Mouse (Mus musculus) neural tube, embryonic 15.5 days (tissue): ENCODE data around the gene Gm5460. TPM values are rescaled to one million over a fixed set of nuclear protein-coding genes. Genes with fewer than 3 reads are reported as not detected.

Source experiments
- ATAC-seq: fragments of 200-750 bp; cut with Nextera tagmentation; 2 replicates; pipeline ENCODE4 v1.8.0; 2017; ENCODE audit warnings: mild to moderate bottlenecking, moderate TSS enrichment, moderate library complexity; ENCODE audit not compliant: low FRiP score
- H3K27ac ChIP-seq: fragments of 300-500 bp; sonication (generic); replicated peaks from 2 replicates; pipeline ENCODE4 v1.5.1; 2015; ENCODE audit warnings: mild to moderate bottlenecking, inconsistent platforms
- H3K27me3 ChIP-seq: fragments of 300-500 bp; sonication (generic); replicated peaks from 2 replicates; pipeline ENCODE4 v1.6.1; 2015; ENCODE audit warnings: inconsistent platforms
- H3K36me3 ChIP-seq: fragments of 300-500 bp; sonication (generic); 2 replicates; pipeline ENCODE4 v1.6.1; 2015; ENCODE audit warnings: inconsistent platforms
- H3K4me1 ChIP-seq: fragments of 300-500 bp; sonication (generic); 2 replicates; pipeline ENCODE4 v1.6.1; 2015; ENCODE audit warnings: inconsistent platforms
- H3K4me2 ChIP-seq: fragments of 300-500 bp; sonication (generic); 2 replicates; pipeline ENCODE4 v1.6.1; 2015; ENCODE audit warnings: inconsistent platforms, mild to moderate bottlenecking, moderate library complexity
- H3K4me3 ChIP-seq: fragments of 300-500 bp; sonication (generic); replicated peaks from 2 replicates; pipeline ENCODE4 v1.5.1; 2015; ENCODE audit warnings: mild to moderate bottlenecking, inconsistent platforms
- H3K9ac ChIP-seq: fragments of 300-500 bp; sonication (generic); replicated peaks from 2 replicates; pipeline ENCODE4 v1.6.1; 2015; ENCODE audit warnings: mild to moderate bottlenecking, inconsistent platforms
- H3K9me3 ChIP-seq: fragments of 300-500 bp; sonication (generic); replicated peaks from 2 replicates; pipeline ENCODE4 v1.6.1; 2016; ENCODE audit warnings: inconsistent platforms
- WGBS: fragments of 180-500 bp; shearing (Covaris S2); methylation state at CpG from one replicate; pipeline ENCODE4 v1.1.7; 2015; ENCODE audit warnings: mixed read lengths; 5-methylcytosine and 5-hydroxymethylcytosine counted together
- polyA plus RNA-seq: library from polyadenylated mRNA; unstranded; fragments of >200 nt; fragmentation: Nextera tagmentation; extraction: Ambion mirVana; gene quantifications from 2 replicates; pipeline ENCODE4 v1.2.1, GENCODE M21; 2015

Gm5460 gene
- polyA plus RNA-seq, 1 experiment from 2014 or later, result not detected

- H3K27ac ChIP-seq, result no peak overlapping the region
- no peak overlapping the region for H3K4me2 ChIP-seq
- ATAC-seq, result no peak
- H3K4me3 ChIP-seq, result no peak overlapping the region
- WGBS, result 94% methylated on average over 5 of the region's 5 CpGs
- H3K9ac ChIP-seq, result no peak overlapping the region
- no peaks in the 10 kb centered on the region for H3K27me3 ChIP-seq
- no peaks in the 10 kb centered on the region for H3K9me3 ChIP-seq
- no peaks in the 10 kb centered on the region for H3K4me1 ChIP-seq
- no peaks in the 10 kb centered on the region for H3K36me3 ChIP-seq
Measured at GRCm38 (mm10) chr14:34002358-34002757, 14.2 kb upstream of the Gm5460 start.

- H3K4me3 ChIP-seq, result no peak within 1 kb of the TSS
- no peaks in the 10 kb centered on the region for H3K4me1 ChIP-seq
- no peak within 1 kb of the TSS for H3K9ac ChIP-seq
- no peak within 1 kb of the TSS for H3K27ac ChIP-seq
- no peaks in the 10 kb centered on the region for H3K36me3 ChIP-seq
- H3K4me2 ChIP-seq, result no peak within 1 kb of the TSS
- H3K9me3 ChIP-seq, result no peaks in the 10 kb centered on the region
- 91% methylated on average over 3 of the region's 3 CpGs for WGBS
- ATAC-seq, result no peak
- no peaks in the 10 kb centered on the region for H3K27me3 ChIP-seq
Measured at GRCm38 (mm10) chr14:34015063-34015462, 1.5 kb upstream of the Gm5460 start, which contains the start of gene Gm30083. TSS of gene Gm30083 (minus strand) at chr14:34015182.

- Histone ChIP-seq H3K9ac (no peak overlapping the region), H3K27ac (no peak overlapping the region), H3K4me3 (no peak overlapping the region), H3K27me3 (no peaks in the 10 kb centered on the region), H3K36me3 (no peaks in the 10 kb centered on the region), H3K4me2 (no peak overlapping the region), H3K9me3 (no peaks in the 10 kb centered on the region), H3K4me1 (no peaks in the 10 kb centered on the region)
- no peak for ATAC-seq
- WGBS, result 85% methylated on average over 2 of the region's 2 CpGs
Measured at GRCm38 (mm10) chr14:34016938-34017337, 380 bp downstream of the Gm5460 start.

GRCm38 (mm10) chr14:34026710-34027109 is 10.2 kb downstream of the Gm5460 start:
- ATAC-seq, result no peak
- Histone ChIP-seq H3K4me2 (no peak overlapping the region), H3K4me1 (no peaks in the 10 kb centered on the region), H3K4me3 (no peak overlapping the region), H3K27ac (no peak overlapping the region), H3K36me3 (no peaks in the 10 kb centered on the region), H3K9ac (no peak overlapping the region), H3K9me3 (peaks cover 5% of the 10 kb centered on the region; the same call in 1 of the 2 replicates), H3K27me3 (no peaks in the 10 kb centered on the region)
- 76% methylated on average over 2 of the region's 2 CpGs for WGBS

DNA sequence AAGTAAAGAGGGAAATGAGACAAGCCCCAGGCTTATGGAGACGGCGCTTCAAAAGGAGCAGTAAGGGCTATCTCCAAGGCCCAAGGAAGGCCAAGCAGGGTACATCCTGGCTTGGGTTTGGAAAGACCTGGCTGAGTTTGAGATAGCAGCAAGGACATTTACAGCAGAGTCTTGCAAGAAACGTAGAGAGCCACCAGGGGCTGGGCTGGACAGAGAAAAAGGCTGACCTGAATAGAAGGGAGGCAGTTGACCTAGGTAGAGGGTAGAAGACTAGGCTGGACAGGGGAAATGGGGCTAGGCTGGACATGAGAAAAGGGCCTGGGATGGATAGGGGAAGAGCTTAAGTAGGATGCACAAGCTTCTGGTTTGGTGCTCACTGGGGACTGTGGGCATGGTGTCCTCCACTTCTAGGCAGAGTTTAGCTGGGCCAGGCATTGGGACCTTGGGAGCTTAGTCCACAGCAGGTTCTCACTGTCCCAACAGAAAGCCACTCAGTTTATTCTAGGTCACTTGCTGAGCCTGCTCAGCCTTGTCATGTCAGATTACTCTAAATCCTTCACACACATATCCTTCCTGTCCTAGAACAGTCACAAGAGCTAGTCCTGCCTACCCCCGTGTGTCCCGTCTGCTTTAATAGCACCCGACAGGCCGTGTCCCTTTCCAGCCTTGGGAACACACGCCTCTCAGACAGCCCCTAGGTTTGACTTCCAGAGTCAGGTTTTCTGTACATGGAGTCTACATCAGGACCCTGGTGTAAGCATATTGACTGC is 17.5 kb downstream of the Gm5460 start:
- 90% methylated on average over 8 of the region's 8 CpGs for WGBS
- no peaks in the 10 kb centered on the region for H3K36me3 ChIP-seq
- no peaks in the 10 kb centered on the region for H3K4me1 ChIP-seq

DNA sequence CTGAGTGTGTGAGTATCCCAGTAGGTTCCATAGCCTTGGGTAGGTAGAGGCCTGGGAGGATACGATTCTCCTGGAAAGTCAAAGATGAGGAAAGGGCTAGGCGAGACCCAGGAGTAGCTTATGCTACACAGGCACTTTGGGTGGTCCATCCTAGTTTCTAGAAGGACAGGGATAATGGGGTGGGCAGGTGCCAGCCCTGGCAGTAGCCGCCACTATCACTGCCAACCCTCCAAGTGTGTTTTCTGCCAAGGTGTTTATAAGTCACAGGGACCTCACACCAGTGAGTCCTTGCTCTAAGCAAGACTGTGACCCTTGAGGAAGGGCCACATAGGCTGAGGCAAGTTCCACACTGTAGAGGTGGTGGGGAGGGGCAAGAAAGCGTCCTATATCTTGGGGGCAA is 24.7 kb downstream of the Gm5460 start:
- no peak overlapping the region for H3K4me2 ChIP-seq
- no peak for ATAC-seq
- no peaks in the 10 kb centered on the region for H3K4me1 ChIP-seq
- 87% methylated on average over 4 of the region's 4 CpGs for WGBS
- H3K9ac ChIP-seq, result no peak overlapping the region
- no peaks in the 10 kb centered on the region for H3K27me3 ChIP-seq
- H3K27ac ChIP-seq, result no peak overlapping the region
- no peaks in the 10 kb centered on the region for H3K9me3 ChIP-seq
- H3K4me3 ChIP-seq, result no peak overlapping the region
- H3K36me3 ChIP-seq, result no peaks in the 10 kb centered on the region

More for the DNA sequence above, 17.5 kb downstream of the Gm5460 start:
- no peak overlapping the region for H3K9ac ChIP-seq
- H3K4me3 ChIP-seq, result no peak overlapping the region
- no peaks in the 10 kb centered on the region for H3K9me3 ChIP-seq
- no peak overlapping the region for H3K27ac ChIP-seq
- ATAC-seq, result no peak
- no peak overlapping the region for H3K4me2 ChIP-seq
- H3K27me3 ChIP-seq, result no peaks in the 10 kb centered on the region

GRCm38 (mm10) chr14:34043341-34043740 is 26.8 kb downstream of the Gm5460 start:
- Histone ChIP-seq H3K27me3 (no peaks in the 10 kb centered on the region), H3K4me2 (no peak overlapping the region), H3K9ac (no peak overlapping the region), H3K4me3 (no peak overlapping the region), H3K36me3 (no peaks in the 10 kb centered on the region), H3K9me3 (no peaks in the 10 kb centered on the region), H3K27ac (no peak overlapping the region), H3K4me1 (no peaks in the 10 kb centered on the region)
- ATAC-seq, result no peak
- 84% methylated on average over 3 of the region's 3 CpGs for WGBS

DNA sequence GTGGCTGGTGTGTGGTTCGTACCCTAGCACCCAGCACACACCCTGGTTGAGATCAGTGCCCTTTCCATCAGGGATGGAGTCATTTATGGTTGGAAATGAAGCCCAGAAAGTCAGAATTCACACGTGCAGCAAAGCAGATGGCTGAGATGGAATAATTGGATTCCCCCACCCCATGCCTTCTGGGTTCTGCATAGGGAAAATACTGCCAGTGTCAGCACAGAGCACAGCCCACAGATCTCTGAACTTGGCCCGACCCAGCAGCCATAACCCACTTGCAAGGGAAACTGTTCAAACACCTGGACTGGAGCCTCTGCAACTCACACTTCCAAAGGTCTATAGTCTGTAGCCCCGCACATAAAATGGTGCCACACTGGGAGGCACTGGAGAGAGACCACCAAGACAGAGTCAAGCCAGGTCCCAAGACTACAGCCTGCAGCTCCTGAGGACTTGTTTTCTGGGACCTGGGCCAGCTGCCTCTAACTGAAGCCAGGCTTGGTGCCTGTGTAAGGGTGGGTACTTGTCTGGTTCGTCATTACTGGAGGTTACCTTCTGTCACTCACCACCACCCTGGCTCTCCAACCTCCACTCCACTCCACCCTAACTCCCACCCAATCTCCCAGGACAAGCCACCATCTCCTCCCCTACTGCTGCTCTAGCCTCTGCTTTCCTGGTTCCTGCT is 33.7 kb downstream of the Gm5460 start:
- WGBS, result 79% methylated on average over 5 of the region's 5 CpGs
- no peak overlapping the region for H3K4me3 ChIP-seq
- ATAC-seq, result no peak

GRCm38 (mm10) chr14:34052516-34052915 is 36.0 kb downstream of the Gm5460 start, which contains the start of gene Antxrl:
TSS of gene Antxrl (plus strand) at chr14:34052707.
- Histone ChIP-seq H3K27me3 (no peaks in the 10 kb centered on the region), H3K4me1 (no peaks in the 10 kb centered on the region), H3K9me3 (no peaks in the 10 kb centered on the region), H3K4me2 (no peak within 1 kb of the TSS), H3K9ac (no peak within 1 kb of the TSS), H3K27ac (no peak within 1 kb of the TSS), H3K4me3 (no peak within 1 kb of the TSS), H3K36me3 (no peaks in the 10 kb centered on the region)
- 90% methylated on average over 6 of the region's 6 CpGs for WGBS
- ATAC-seq, result no peak

More for the DNA sequence above, 33.7 kb downstream of the Gm5460 start:
- Histone ChIP-seq H3K36me3 (no peaks in the 10 kb centered on the region), H3K9me3 (no peaks in the 10 kb centered on the region), H3K9ac (no peak overlapping the region), H3K4me1 (no peaks in the 10 kb centered on the region), H3K27me3 (no peaks in the 10 kb centered on the region), H3K27ac (no peak overlapping the region), H3K4me2 (no peak overlapping the region)

GRCm38 (mm10) chr14:34071665-34072064 is 55.1 kb downstream of the Gm5460 start:
- no peak overlapping the region for H3K4me3 ChIP-seq
- H3K27me3 ChIP-seq, result no peaks in the 10 kb centered on the region
- no peak overlapping the region for H3K4me2 ChIP-seq
- H3K27ac ChIP-seq, result no peak overlapping the region
- ATAC-seq, result no peak
- 67% methylated on average over 6 of the region's 6 CpGs for WGBS
- no peaks in the 10 kb centered on the region for H3K9me3 ChIP-seq
- no peak overlapping the region for H3K9ac ChIP-seq
- no peaks in the 10 kb centered on the region for H3K4me1 ChIP-seq
- H3K36me3 ChIP-seq, result no peaks in the 10 kb centered on the region

DNA sequence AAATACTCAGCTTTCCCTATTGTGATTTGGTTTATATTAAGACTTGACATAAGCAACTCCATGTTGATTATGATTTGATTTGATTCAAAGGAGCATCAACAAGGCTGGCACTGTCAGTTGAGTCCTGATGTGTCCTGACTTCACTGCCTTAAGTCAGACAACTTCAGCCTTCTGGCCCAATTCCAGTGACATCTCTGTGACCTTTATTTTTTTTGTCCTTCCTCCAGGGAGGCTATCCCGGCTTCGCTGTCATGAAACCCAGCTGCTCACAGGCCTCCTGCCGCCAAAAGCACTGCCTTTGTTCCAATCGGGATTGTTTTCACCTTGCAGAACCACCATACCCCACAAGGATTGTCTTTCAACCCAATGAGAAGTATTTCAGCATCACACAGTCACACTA is 58.8 kb downstream of the Gm5460 start:
- no peaks in the 10 kb centered on the region for H3K9me3 ChIP-seq
- no peaks in the 10 kb centered on the region for H3K36me3 ChIP-seq
- no peak overlapping the region for H3K4me2 ChIP-seq
- no peak for ATAC-seq
- no peak overlapping the region for H3K9ac ChIP-seq
- no peak overlapping the region for H3K4me3 ChIP-seq
- H3K4me1 ChIP-seq, result no peaks in the 10 kb centered on the region
- WGBS, result 28% methylated on average over 4 of the region's 4 CpGs
- H3K27me3 ChIP-seq, result no peaks in the 10 kb centered on the region
- no peak overlapping the region for H3K27ac ChIP-seq

DNA sequence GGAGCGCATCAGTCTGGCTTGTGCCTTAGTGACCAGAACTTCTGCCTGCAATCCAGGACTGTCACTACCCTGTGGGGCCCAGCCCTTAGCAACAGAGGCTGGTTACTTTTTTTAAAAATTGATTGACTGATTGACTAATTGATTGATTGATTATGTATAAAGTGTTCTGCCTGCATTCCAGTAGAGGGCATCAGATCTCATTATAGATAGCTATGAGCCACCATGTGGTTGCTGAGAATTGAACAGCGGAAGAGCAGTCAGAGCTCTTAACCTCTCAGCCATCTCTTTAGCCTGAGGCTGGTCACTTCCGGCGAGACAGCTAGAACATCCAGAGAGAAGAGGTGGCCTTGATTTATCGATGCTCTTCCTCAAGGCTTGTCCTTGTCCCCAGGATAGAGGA is 60.7 kb downstream of the Gm5460 start:
- H3K4me2 ChIP-seq, result no peak overlapping the region
- H3K27me3 ChIP-seq, result no peaks in the 10 kb centered on the region
- no peak for ATAC-seq
- no peak overlapping the region for H3K9ac ChIP-seq
- H3K9me3 ChIP-seq, result no peaks in the 10 kb centered on the region
- no peak overlapping the region for H3K27ac ChIP-seq
- 69% methylated on average over 5 of the region's 5 CpGs for WGBS
- no peaks in the 10 kb centered on the region for H3K36me3 ChIP-seq
- H3K4me1 ChIP-seq, result 0 out of 2 replicates have a peak, but pooled peaks cover 2% of the 10 kb centered on the region
- no peak overlapping the region for H3K4me3 ChIP-seq
